In genomic region chr2:103449813-103450212, GRCm38 (mm10) we compare ENCODE assay signal across 22 mouse cellular contexts. TPM values are rescaled to one million over a fixed set of nuclear protein-coding genes. Genes with fewer than 3 reads are reported as not detected.
"Had no signal": no experiment of that assay in that cellular context is flagged by ENCODE, and none has a peak within 500 bp of the region (broad histone marks: within the 10 kb centered on the region; RNA-seq: fewer than 3 reads in every experiment).

No protein-coding gene starts in this region.

- H3K4me3 ChIP-seq: megakaryocyte, embryonic 14.5 days; midbrain, embryonic 10.5 days; myocyte; neural tube, embryonic 13.5 days; neural tube, embryonic 15.5 days had no signal

- H3K4me2 ChIP-seq: lung, embryonic 14.5 days; neural tube, embryonic 13.5 days; neural tube, embryonic 15.5 days had no signal

- ATAC-seq: midbrain, embryonic 16.5 days had no signal

- H3K27ac ChIP-seq: liver, embryonic 14.5 days; midbrain, embryonic 10.5 days; neural tube, embryonic 13.5 days; neural tube, embryonic 15.5 days had no signal

- H3K4me1 ChIP-seq: megakaryocyte, embryonic 14.5 days; neural tube, embryonic 13.5 days; neural tube, embryonic 15.5 days had no signal

- H3K9me3 ChIP-seq: megakaryocyte, embryonic 14.5 days; midbrain, embryonic 10.5 days; neural tube, embryonic 13.5 days; neural tube, embryonic 15.5 days had no signal

- H3K9ac ChIP-seq: liver, embryonic 14.5 days; lung, embryonic 14.5 days; neural tube, embryonic 13.5 days; neural tube, embryonic 15.5 days had no signal

- DNase-seq: lung, adult 18-20 months; lung, embryonic 14.5 days; lung, postnatal 14 days; lung, postnatal 4 days; midbrain, embryonic 14.5 days; retina, postnatal 1 day; right cerebral cortex, adult 18-20 months; right cerebral cortex, postnatal 25 days; right cerebral cortex, postnatal 4 days; spleen, adult 18-20 months; thymus, adult 18-20 months; thymus, postnatal 14 days; thymus, postnatal 36 days had no signal

- H3K27me3 ChIP-seq: neural tube, embryonic 13.5 days; neural tube, embryonic 15.5 days had no signal

RNA-seq across cellular contexts. Expression of gene Elf5, which starts 38.3 kb away (rescaled TPM):
- polyA plus RNA-seq: midbrain, embryonic 10.5 days; midbrain, embryonic 14.5 days; midbrain, embryonic 16.5 days; myocyte; neural tube, embryonic 11.5 days; neural tube, embryonic 13.5 days; neural tube, embryonic 15.5 days; small intestine, adult 2 months had no signal
